Mouse (Mus musculus) cerebellum, adult 18-20 months (tissue): ENCODE results near the gene Fmr1nb.
"Not testable (repeated sequence)": the region's sequence is repeated elsewhere in the genome, so short reads cannot be mapped to it uniquely, and the experiment has no call there.

Source experiments
- DNase-seq, 2 experiments: peaks; one replicate each; pipeline ENCODE4 v3.0.0; 2021

The Fmr1nb gene

DNA sequence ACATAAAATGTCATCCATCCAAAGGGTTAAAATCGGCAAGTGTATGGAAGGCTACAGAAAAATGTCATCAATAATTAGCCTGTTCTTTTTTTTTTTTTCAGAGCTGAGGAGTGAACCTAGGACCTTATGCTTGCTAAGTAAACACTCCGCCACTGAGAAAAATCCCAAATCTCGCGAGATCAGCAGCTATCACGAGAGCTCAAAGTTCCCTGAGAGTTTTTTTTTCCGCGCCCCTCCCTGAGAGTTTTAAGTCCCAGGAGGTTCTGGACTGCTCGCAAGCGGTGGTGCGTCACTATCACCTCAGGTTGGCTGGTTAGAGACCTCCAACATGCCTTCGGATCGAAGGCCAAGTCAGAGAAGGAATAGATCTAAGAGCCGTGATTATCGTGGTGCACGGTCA lies at the start of gene Fmr1nb:
TSS of gene Fmr1nb (plus strand) at position 234 of the 400 bp plus-strand sequence.
- DNase-seq = no peak

DNA sequence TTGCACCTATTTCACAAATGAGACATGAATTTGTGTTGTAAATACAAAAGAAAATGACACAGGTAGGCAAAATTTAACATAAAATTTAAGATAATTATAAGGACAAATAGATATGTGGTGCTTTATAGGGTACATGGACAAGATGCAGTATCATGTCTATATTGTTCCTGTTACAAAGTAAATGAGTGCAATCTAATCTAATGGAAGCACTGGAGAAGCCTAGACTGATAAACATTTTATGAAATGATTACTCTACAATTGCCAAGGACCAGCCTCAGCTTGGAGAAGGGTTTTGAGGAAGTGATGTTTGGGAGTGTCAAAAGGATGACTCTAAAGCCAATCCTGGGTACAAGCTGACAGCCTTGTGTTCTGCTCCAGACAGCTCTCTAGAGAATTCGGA lies 24.7 kb upstream of the Fmr1nb start:
- DNase-seq = no peak

DNA sequence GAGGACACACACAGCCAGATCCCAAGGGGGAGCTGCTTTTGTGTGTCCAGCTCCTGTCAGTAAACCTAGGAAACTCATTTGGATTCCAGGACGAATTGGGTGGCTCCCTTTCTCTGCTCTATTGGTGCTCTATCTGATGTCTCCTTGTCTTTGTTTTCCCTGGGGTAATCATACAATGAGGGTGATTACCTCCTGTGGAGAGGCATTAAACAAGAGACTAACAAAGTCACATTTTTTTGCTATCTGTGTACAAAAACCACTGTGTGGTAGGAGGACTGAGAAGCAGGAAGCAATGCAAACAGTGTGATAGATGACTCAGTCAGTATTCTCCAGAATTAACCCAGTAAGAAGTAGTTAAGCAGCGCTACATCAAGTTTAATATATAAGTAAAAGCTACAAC lies 21.6 kb upstream of the Fmr1nb start:
- DNase-seq = no peak

DNA sequence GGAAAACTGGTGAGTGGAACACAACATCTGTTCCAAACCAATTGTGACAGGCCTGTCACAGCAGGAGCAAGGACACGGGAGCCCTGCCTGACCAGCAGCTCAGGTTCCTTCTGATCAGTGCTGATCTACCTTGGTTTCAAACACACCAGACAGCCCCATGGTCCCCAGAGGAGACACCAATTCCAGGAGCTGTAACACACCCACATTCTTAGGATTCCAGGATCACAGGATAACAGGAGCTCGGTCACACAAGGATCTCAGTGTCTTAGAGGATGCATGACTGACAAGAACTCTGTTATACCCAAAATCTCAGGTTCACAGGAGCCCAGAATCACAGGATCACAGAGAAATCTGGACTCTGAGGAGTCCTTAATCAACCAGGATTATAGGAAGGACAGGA lies 58.8 kb downstream of the Fmr1nb start:
- DNase-seq = not testable (repeated sequence)

DNA sequence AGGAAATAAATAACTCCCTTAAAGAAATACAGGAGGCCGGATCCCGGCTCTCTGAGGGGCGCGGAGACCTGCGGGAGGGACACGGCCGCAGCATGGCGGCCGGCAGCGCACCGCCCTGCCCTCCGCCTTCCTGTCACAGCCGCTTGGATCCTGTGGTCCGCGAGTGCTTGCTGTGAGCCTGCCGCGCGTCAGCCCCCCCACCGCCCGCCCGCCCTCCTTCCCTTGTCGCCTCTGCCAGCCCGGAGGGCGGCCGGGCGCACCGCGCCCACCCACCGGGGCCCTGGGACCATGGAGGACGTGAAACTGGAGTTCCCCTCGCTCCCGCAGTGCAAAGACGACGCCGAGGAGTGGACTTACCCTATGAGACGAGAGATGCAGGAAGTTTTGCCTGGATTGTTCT lies 59.4 kb downstream of the Fmr1nb start, which contains the start of gene Gm14698:
TSS of gene Gm14698 (plus strand) at position 35 of the 400 bp plus-strand sequence.
- DNase-seq = peak in 1 of 2 experiments; percentile 2

DNA sequence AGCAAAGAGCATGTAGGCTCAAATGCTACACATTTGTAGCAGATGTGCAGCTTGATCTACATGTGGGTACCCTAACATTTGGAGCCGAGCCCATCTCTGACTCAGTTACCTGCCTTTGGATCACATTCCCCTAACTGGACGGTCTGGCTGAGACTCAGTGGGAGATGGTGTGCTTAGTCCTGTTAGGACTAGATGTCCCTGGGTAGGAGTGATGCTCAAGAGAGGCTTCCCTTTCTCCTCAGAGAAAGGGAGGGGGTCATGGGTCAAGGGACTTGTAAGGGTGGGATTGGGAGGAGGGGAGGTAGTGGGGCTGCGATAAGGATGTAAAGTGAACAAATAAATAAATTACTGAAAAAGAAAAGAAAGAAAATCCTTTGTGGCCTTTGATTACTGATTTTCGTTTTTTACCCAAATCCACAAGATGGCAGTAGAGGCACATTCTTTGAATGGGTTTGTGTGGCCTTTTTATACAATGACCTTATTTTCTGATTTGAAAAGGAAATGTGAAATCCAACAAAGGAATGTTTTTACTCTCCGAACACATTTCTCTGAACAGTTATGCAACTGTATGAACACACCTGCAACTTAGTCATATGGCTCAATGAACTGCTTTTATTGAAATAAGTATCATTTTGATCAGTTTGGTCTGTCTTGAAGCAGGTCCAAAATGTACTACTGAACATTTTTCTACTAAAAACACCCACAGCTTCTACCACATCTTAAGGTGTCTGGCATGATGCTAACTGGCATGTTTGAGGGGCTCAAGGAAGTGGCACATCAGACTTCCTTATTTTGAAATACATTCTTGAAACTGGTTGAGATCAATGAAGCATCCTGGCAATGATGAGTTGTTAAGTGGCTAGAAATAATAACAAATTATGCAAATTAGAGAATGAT lies 78.2 kb downstream of the Fmr1nb start:
- peak in 1 of 2 experiments; percentile 4 for DNase-seq
